Mouse (Mus musculus) cerebellum, adult 9-10 months (tissue): ENCODE measurements around the gene Fam208a.
A peak's percentile ranks its signal among the peaks of the same experiment; 100 is the strongest.

ENCODE experiments used
- DNase-seq: peaks from one replicate; pipeline ENCODE4 v3.0.0; 2022

Gene Fam208a

GRCm38 (mm10) chr14:27422301-27422700 lies 6.3 kb upstream of the Fam208a start:
- DNase-seq, result no peak

GRCm38 (mm10) chr14:27428973-27429711 lies 508 bp downstream of the Fam208a start:
- peak; percentile 91 for DNase-seq

- peak; percentile 31 for DNase-seq
These were observed 1.6 kb downstream of the Fam208a start for GRCm38 (mm10) chr14:27430280-27430679.

- no peak for DNase-seq
These were observed 3.4 kb downstream of the Fam208a start for GRCm38 (mm10) chr14:27432064-27432463.

GRCm38 (mm10) chr14:27436116-27436515 lies 7.5 kb downstream of the Fam208a start:
- no peak for DNase-seq

- no peak for DNase-seq
These were observed 8.2 kb downstream of the Fam208a start for GRCm38 (mm10) chr14:27436826-27437225.

GRCm38 (mm10) chr14:27440921-27441320 lies 12.3 kb downstream of the Fam208a start:
- no peak for DNase-seq

- peak; percentile 55 for DNase-seq
These were observed 16.2 kb downstream of the Fam208a start for GRCm38 (mm10) chr14:27444851-27445281.

- DNase-seq, result no peak
These were observed 18.3 kb downstream of the Fam208a start for GRCm38 (mm10) chr14:27446963-27447362.

GRCm38 (mm10) chr14:27491399-27491798 lies 62.8 kb downstream of the Fam208a start:
- no peak for DNase-seq

- no peak for DNase-seq
These were observed 64.9 kb downstream of the Fam208a start for GRCm38 (mm10) chr14:27493516-27493915.

- DNase-seq, result no peak
These were observed 72.5 kb downstream of the Fam208a start for GRCm38 (mm10) chr14:27501096-27501495.

- DNase-seq, result peak; percentile 100
These were observed 79.4 kb downstream of the Fam208a start, which contains the start of gene Ccdc66 for GRCm38 (mm10) chr14:27507894-27508643. Gene Ccdc66, minus strand, starts transcription at chr14:27508460.

- no peak for DNase-seq
These were observed 80.1 kb downstream of the Fam208a start for GRCm38 (mm10) chr14:27508644-27509301.

GRCm38 (mm10) chr14:27524541-27524940 lies 95.9 kb downstream of the Fam208a start:
- DNase-seq, result no peak
